Mouse (Mus musculus) G1E (cell line): ENCODE results near the gene Lurap1l. TPM values are rescaled to one million over a fixed set of nuclear protein-coding genes. Genes with fewer than 3 reads are reported as not detected.

Experiments
- ATAC-seq: 2 replicates; pipeline ENCODE4 v1.8.0; 2016; ENCODE audit warnings: mild to moderate bottlenecking; ENCODE audit not compliant: insufficient number of reproducible peaks, poor library complexity, low FRiP score, severe bottlenecking; ENCODE audit errors: extremely low read depth
- DNase-seq: peaks from one replicate; pipeline ENCODE4 v3.0.0; 2012; ENCODE audit warnings: low spot score
- H3K27me3 ChIP-seq: 2 replicates; pipeline ENCODE4 v1.6.1; 2012; ENCODE audit warnings: mild to moderate bottlenecking, low read length, inconsistent platforms; ENCODE audit not compliant: insufficient read depth
- H3K36me3 ChIP-seq: replicated peaks from 2 replicates; pipeline ENCODE3; 2012; ENCODE audit warnings: mild to moderate bottlenecking, inconsistent platforms
- H3K4me1 ChIP-seq: 2 replicates; pipeline ENCODE4 v1.6.1; 2012; ENCODE audit warnings: low read depth, low read length, inconsistent platforms, mixed read lengths; ENCODE audit not compliant: insufficient read depth
- H3K4me3 ChIP-seq: 2 replicates; pipeline ENCODE4 v1.5.1; 2012; ENCODE audit warnings: low read depth, mild to moderate bottlenecking, inconsistent platforms, low read length, moderate library complexity, mixed read lengths
- H3K9me3 ChIP-seq: replicated peaks from 2 replicates; pipeline ENCODE4 v1.6.1; 2012; ENCODE audit warnings: inconsistent platforms
- CTCF ChIP-seq: IDR thresholded peaks from 2 replicates; pipeline ENCODE4 v1.5.1; 2012; ENCODE audit warnings: low read depth, low read length, inconsistent platforms, mixed read lengths
- GATA1 ChIP-seq: IDR thresholded peaks from 2 replicates; pipeline ENCODE4 v1.6.1; 2012; ENCODE audit warnings: borderline replicate concordance, low read length, inconsistent platforms, mixed read lengths
- GATA2 ChIP-seq: IDR thresholded peaks from 2 replicates; pipeline ENCODE4 v1.6.1; 2012; ENCODE audit warnings: low read depth, low read length, inconsistent platforms, borderline replicate concordance
- POLR2AphosphoS5 ChIP-seq: IDR thresholded peaks from 2 replicates; pipeline ENCODE4 v1.6.1; 2012; ENCODE audit warnings: low read depth, low read length, inconsistent platforms; ENCODE audit not compliant: insufficient replicate concordance
- TAL1 ChIP-seq: conservative IDR thresholded peaks from 2 replicates; pipeline ENCODE4 v1.6.1; 2012; ENCODE audit warnings: low read depth, low read length, inconsistent platforms, mixed read lengths
- polyA plus RNA-seq: library from polyadenylated mRNA; stranded (reverse); fragments of >175 nt; gene quantifications from 2 replicates; pipeline ENCODE4 v1.2.3, GENCODE M21; 2012
- total RNA-seq, 2 experiments: library from RNA; stranded (forward) in 1 of 2; stranded (reverse) in 1 of 2; fragments of 200-1000 nt in 1 of 2; fragments of >200 nt in 1 of 2; fragmentation: Nextera tagmentation in 1 of 2; gene quantifications; 2 replicates each; pipeline ENCODE4 v1.2.3; 2014 to 2017

Gene Lurap1l
- total and polyA plus RNA-seq, 3 experiments: 0.05 TPM; not detected in 2

GRCm38 (mm10) chr4:80872847-80873644 lies 37.4 kb upstream of the Lurap1l start:
- no peak for ATAC-seq
- H3K36me3 ChIP-seq: no peaks in the 10 kb centered on the region
- peaks cover 9% of the 10 kb centered on the region; the same call in 1 of the 2 replicates for H3K9me3 ChIP-seq
- H3K4me3 ChIP-seq: no peak overlapping the region
- DNase-seq: no peak
- TF ChIP-seq POLR2AphosphoS5 (no peak), GATA2 (no peak)
- no peaks in the 10 kb centered on the region for H3K27me3 ChIP-seq
- H3K4me1 ChIP-seq: no peaks in the 10 kb centered on the region

- no peaks in the 10 kb centered on the region for H3K4me1 ChIP-seq
- no peaks in the 10 kb centered on the region for H3K36me3 ChIP-seq
- TF ChIP-seq POLR2AphosphoS5: no peak
- TF ChIP-seq GATA1: no peak
- no peak for TF ChIP-seq GATA2
- no peak for TF ChIP-seq TAL1
- TF ChIP-seq CTCF: no peak
- H3K27me3 ChIP-seq: no peaks in the 10 kb centered on the region
- ATAC-seq: no peak
- no peak for DNase-seq
- H3K4me3 ChIP-seq: no peak overlapping the region
- H3K9me3 ChIP-seq: peaks cover 8% of the 10 kb centered on the region; the same call in 1 of the 2 replicates
Observed at GRCm38 (mm10) chr4:80874121-80874859, 36.2 kb upstream of the Lurap1l start.

- Histone ChIP-seq H3K4me3 (no peak overlapping the region), H3K27me3 (no peaks in the 10 kb centered on the region), H3K4me1 (no peaks in the 10 kb centered on the region), H3K36me3 (no peaks in the 10 kb centered on the region), H3K9me3 (peaks cover 8% of the 10 kb centered on the region; the same call in 1 of the 2 replicates)
- TF ChIP-seq TAL1 (no peak), GATA2 (no peak), POLR2AphosphoS5 (no peak), GATA1 (no peak), CTCF (no peak)
- no peak for DNase-seq
- no peak for ATAC-seq
Observed at GRCm38 (mm10) chr4:80875055-80875454, 35.4 kb upstream of the Lurap1l start.

GRCm38 (mm10) chr4:80881996-80882599 lies 28.3 kb upstream of the Lurap1l start:
- H3K36me3 ChIP-seq: no peaks in the 10 kb centered on the region
- 0 out of 2 replicates have a peak, but pooled peaks cover 3% of the 10 kb centered on the region for H3K9me3 ChIP-seq
- no peaks in the 10 kb centered on the region for H3K4me1 ChIP-seq
- ATAC-seq: no peak
- no peak overlapping the region for H3K4me3 ChIP-seq
- no peaks in the 10 kb centered on the region for H3K27me3 ChIP-seq
- TF ChIP-seq POLR2AphosphoS5 (no peak), TAL1 (no peak), CTCF (no peak), GATA2 (no peak), GATA1 (no peak)
- DNase-seq: no peak

GRCm38 (mm10) chr4:80886631-80887030 lies 23.8 kb upstream of the Lurap1l start:
- ATAC-seq (no peak), DNase-seq (no peak)
- TF ChIP-seq TAL1: no peak
- TF ChIP-seq CTCF: no peak
- no peak for TF ChIP-seq GATA2
- no peak for TF ChIP-seq GATA1
- TF ChIP-seq POLR2AphosphoS5: no peak
- no peak overlapping the region for H3K4me3 ChIP-seq
- H3K36me3 ChIP-seq: no peaks in the 10 kb centered on the region
- H3K4me1 ChIP-seq: no peaks in the 10 kb centered on the region
- no peaks in the 10 kb centered on the region for H3K27me3 ChIP-seq
- H3K9me3 ChIP-seq: 0 out of 2 replicates have a peak, but pooled peaks cover 3% of the 10 kb centered on the region

- Histone ChIP-seq H3K36me3 (no peaks in the 10 kb centered on the region), H3K27me3 (no peaks in the 10 kb centered on the region), H3K4me3 (no peak overlapping the region), H3K4me1 (no peaks in the 10 kb centered on the region), H3K9me3 (peaks cover 4% of the 10 kb centered on the region; the same call in 1 of the 2 replicates)
- no peak for ATAC-seq
- no peak for DNase-seq
- TF ChIP-seq POLR2AphosphoS5: no peak
- TF ChIP-seq TAL1: no peak
- no peak for TF ChIP-seq CTCF
- TF ChIP-seq GATA1: no peak
- TF ChIP-seq GATA2: no peak
Observed at GRCm38 (mm10) chr4:80891004-80891403, 19.4 kb upstream of the Lurap1l start.
